Mouse (Mus musculus) splenic B cell, adult 2 months (primary cell): ENCODE results near the gene Vmn1r225.
"Not testable (repeated sequence)": the region's sequence is repeated elsewhere in the genome, so short reads cannot be mapped to it uniquely, and the experiment has no call there.

Experiments used
- DNase-seq: peaks from one replicate; pipeline ENCODE4 v3.0.0-alpha.2; 2011; ENCODE audit warnings: low read depth, low spot score
- H3K27me3 ChIP-seq: 2 replicates; pipeline ENCODE4 v1.6.1; 2012; ENCODE audit warnings: mild to moderate bottlenecking, low read length, moderate library complexity, mixed read lengths; ENCODE audit not compliant: control insufficient read depth, poor library complexity, insufficient read depth, severe bottlenecking
- H3K36me3 ChIP-seq: 2 replicates; pipeline ENCODE4 v1.6.1; 2012; ENCODE audit warnings: mild to moderate bottlenecking, low read length, moderate library complexity, mixed read lengths; ENCODE audit not compliant: control insufficient read depth, poor library complexity, insufficient read depth, severe bottlenecking

The Vmn1r225 gene

DNA sequence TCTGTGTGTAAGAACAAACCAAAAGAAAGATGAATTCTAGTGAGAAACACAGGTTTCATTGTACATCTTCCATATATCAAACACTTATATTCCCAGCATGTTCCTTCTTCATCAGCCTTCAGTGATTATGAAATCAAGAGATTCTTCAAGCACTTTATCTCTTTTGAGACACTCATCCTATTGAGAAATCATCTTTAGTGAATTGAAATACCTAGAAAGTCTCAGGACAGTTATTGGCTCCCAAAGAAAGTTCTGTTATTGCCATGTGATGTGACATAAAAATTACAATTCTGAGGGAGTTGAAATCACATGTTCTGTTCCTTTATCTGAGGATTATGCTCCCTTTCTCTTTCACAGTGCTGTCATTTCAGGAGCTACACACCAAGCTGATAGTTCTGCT lies at the start of gene Vmn1r225:
Vmn1r225 (plus strand) TSS at position 301 of the 400 bp plus-strand sequence.
- no peaks in the 10 kb centered on the region for H3K27me3 ChIP-seq
- no peak for DNase-seq
- H3K36me3 ChIP-seq = no peaks in the 10 kb centered on the region

DNA sequence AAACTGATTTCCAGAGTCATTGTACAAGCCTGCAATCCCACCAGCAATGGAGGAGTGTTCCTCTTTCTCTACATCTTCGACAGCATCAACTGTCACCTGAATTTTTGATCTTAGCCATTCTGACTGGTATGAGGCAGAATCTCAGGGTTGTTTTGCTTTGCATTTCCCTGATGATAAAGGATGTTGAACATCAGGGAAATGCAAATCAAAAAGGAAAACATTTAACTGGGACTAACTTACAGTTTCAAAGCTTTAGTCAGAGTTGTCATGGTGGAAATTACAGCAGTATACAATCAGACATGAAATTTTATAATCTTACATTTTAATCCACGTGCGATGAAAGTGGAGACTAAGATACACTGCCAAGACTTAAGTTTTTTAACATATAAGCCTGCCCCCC lies 24.6 kb upstream of the Vmn1r225 start:
- Histone ChIP-seq H3K36me3 (no peaks in the 10 kb centered on the region), H3K27me3 (no peaks in the 10 kb centered on the region)
- no peak for DNase-seq

DNA sequence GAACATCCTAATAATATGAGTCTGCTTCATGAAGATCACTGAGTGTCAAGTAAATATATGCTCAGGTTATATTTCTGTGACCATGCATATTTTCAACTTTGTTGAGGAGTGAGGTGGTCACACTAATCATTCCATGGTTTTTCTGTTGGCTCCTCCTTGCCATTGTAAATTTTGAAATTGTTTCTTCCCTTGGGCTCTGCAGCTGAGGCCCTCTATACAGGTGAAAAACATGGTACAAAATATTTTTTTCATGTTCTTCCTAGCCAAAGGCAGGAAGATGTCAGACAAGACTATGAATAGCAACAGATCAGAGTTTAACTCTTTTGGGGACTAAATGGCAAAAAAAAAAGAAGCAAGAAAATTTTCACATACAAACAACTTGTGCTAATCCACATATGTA lies 16.7 kb upstream of the Vmn1r225 start, which contains the start of gene Vmn2r108:
Vmn2r108 (minus strand) TSS at position 101 of the 400 bp plus-strand sequence.
- no peak for DNase-seq
- Histone ChIP-seq H3K27me3 (no peaks in the 10 kb centered on the region), H3K36me3 (no peaks in the 10 kb centered on the region)

DNA sequence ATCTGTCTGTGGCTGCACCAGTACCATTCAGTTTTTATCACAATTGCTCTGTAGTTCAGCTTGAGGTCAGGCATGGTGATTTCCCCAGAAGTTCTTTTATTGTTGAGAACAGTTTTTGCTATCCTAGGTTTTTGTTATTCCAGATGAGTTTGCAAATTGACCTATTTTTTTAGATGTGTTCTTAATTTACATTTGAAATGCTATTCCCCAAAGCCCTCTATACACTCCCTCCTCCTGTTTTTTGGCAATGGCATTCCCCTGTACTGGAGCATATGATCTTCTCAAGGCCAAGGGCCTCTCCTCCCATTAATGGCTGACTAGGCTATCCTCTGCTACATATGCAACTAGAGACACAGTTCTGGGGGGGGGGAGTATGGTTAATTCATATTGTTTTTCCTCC lies 10.3 kb downstream of the Vmn1r225 start:
- H3K27me3 ChIP-seq, H3K36me3 ChIP-seq, DNase-seq: not testable (repeated sequence)
